Mouse (Mus musculus) kidney, embryonic 16.5 days (tissue): ENCODE results near the gene Col1a2. TPM values are rescaled to one million over a fixed set of nuclear protein-coding genes. Genes with fewer than 3 reads are reported as not detected.

Experiments
- ATAC-seq: fragments of 200-750 bp; cut with Nextera tagmentation; 2 replicates; pipeline ENCODE4 v1.8.0; 2017; ENCODE audit warnings: moderate TSS enrichment; ENCODE audit not compliant: low FRiP score, low TSS enrichment
- H3K27ac ChIP-seq: fragments of 300-500 bp; sonication (generic); 2 replicates; pipeline ENCODE4 v1.5.1; 2014; ENCODE audit warnings: low read length
- H3K27me3 ChIP-seq: fragments of 300-500 bp; sonication (generic); 2 replicates; pipeline ENCODE4 v1.6.1; 2014; ENCODE audit warnings: low read length, control low read depth, mixed read lengths; ENCODE audit not compliant: insufficient read depth
- H3K36me3 ChIP-seq: fragments of 300-500 bp; sonication (generic); 2 replicates; pipeline ENCODE4 v1.6.1; 2014; ENCODE audit warnings: low read length, control low read depth, mixed read lengths; ENCODE audit not compliant: insufficient read depth
- H3K4me1 ChIP-seq: fragments of 300-500 bp; sonication (generic); 2 replicates; pipeline ENCODE4 v1.6.1; 2014; ENCODE audit warnings: low read length, control low read depth, mixed read lengths; ENCODE audit not compliant: insufficient read depth
- H3K4me2 ChIP-seq: fragments of 300-500 bp; sonication (generic); replicated peaks from 2 replicates; pipeline ENCODE4 v1.6.1; 2014; ENCODE audit warnings: low read depth, low read length
- H3K4me3 ChIP-seq: fragments of 300-500 bp; sonication (generic); 2 replicates; pipeline ENCODE4 v1.5.1; 2014; ENCODE audit warnings: mild to moderate bottlenecking, low read length
- H3K9ac ChIP-seq: fragments of 300-500 bp; sonication (generic); replicated peaks from 2 replicates; pipeline ENCODE4 v1.6.1; 2014; ENCODE audit warnings: low read length
- H3K9me3 ChIP-seq: fragments of 300-500 bp; sonication (generic); 2 replicates; pipeline ENCODE4 v1.6.1; 2016; ENCODE audit warnings: low read length, control low read depth
- WGBS: fragments of 180-500 bp; shearing (Covaris S2); extraction: QIAGEN DNeasy Blood & Tissue Kit; methylation state at CpG from one replicate; pipeline ENCODE4 v1.1.7; 2014; 5-methylcytosine and 5-hydroxymethylcytosine counted together
- polyA plus RNA-seq: library from polyadenylated mRNA; unstranded; fragments of >200 nt; fragmentation: Nextera tagmentation; extraction: Ambion mirVana; gene quantifications from 2 replicates; pipeline ENCODE4 v1.2.1, GENCODE M21; 2015

The Col1a2 gene
- polyA plus RNA-seq, 1 experiment from 2014 or later: 618 TPM

- WGBS: 68% methylated on average over 5 of the region's 5 CpGs
Observed at GRCm38 (mm10) chr6:4563477-4563876, 58.9 kb downstream of the Col1a2 start.

GRCm38 (mm10) chr6:4570412-4570811, 65.8 kb downstream of the Col1a2 start:
- Histone ChIP-seq H3K9me3 (no peaks in the 10 kb centered on the region), H3K4me3 (no peak overlapping the region), H3K36me3 (no peaks in the 10 kb centered on the region), H3K27ac (no peak overlapping the region), H3K4me2 (no peak overlapping the region), H3K9ac (no peak overlapping the region), H3K4me1 (no peaks in the 10 kb centered on the region), H3K27me3 (no peaks in the 10 kb centered on the region)
- ATAC-seq: no peak
- WGBS: 66% methylated on average over 4 of the region's 4 CpGs

More at GRCm38 (mm10) chr6:4563477-4563876, 58.9 kb downstream of the Col1a2 start:
- ATAC-seq: no peak
- Histone ChIP-seq H3K27me3 (peaks cover 3% of the 10 kb centered on the region; the same call in 1 of the 2 replicates), H3K4me1 (peaks cover 20% of the 10 kb centered on the region), H3K9ac (no peak overlapping the region), H3K9me3 (no peaks in the 10 kb centered on the region), H3K4me2 (no peak overlapping the region), H3K36me3 (no peaks in the 10 kb centered on the region), H3K4me3 (no peak overlapping the region), H3K27ac (no peak overlapping the region)

- no peaks in the 10 kb centered on the region for H3K9me3 ChIP-seq
- H3K4me3 ChIP-seq: no peak overlapping the region
- WGBS: 55% methylated on average over 5 of the region's 5 CpGs
- ATAC-seq: no peak
- no peaks in the 10 kb centered on the region for H3K4me1 ChIP-seq
- no peaks in the 10 kb centered on the region for H3K36me3 ChIP-seq
- H3K27ac ChIP-seq: no peak overlapping the region
- H3K4me2 ChIP-seq: no peak overlapping the region
- H3K27me3 ChIP-seq: no peaks in the 10 kb centered on the region
- no peak overlapping the region for H3K9ac ChIP-seq
Observed at GRCm38 (mm10) chr6:4577756-4578155, 73.1 kb downstream of the Col1a2 start.

GRCm38 (mm10) chr6:4578343-4578742, 73.7 kb downstream of the Col1a2 start:
- Histone ChIP-seq H3K9me3 (no peaks in the 10 kb centered on the region), H3K9ac (no peak overlapping the region), H3K4me3 (no peak overlapping the region), H3K4me2 (no peak overlapping the region), H3K27me3 (no peaks in the 10 kb centered on the region), H3K4me1 (no peaks in the 10 kb centered on the region), H3K36me3 (no peaks in the 10 kb centered on the region), H3K27ac (no peak overlapping the region)
- no peak for ATAC-seq
- 85% methylated on average over 6 of the region's 6 CpGs for WGBS

- no peaks in the 10 kb centered on the region for H3K9me3 ChIP-seq
- H3K4me2 ChIP-seq: no peak overlapping the region
- WGBS: 54% methylated on average over 5 of the region's 5 CpGs
- ATAC-seq: no peak
- no peak overlapping the region for H3K27ac ChIP-seq
- no peak overlapping the region for H3K9ac ChIP-seq
- H3K4me3 ChIP-seq: no peak overlapping the region
- no peaks in the 10 kb centered on the region for H3K27me3 ChIP-seq
- no peaks in the 10 kb centered on the region for H3K4me1 ChIP-seq
- H3K36me3 ChIP-seq: no peaks in the 10 kb centered on the region
Observed at GRCm38 (mm10) chr6:4579620-4580019, 75.0 kb downstream of the Col1a2 start.

- Histone ChIP-seq H3K9me3 (no peaks in the 10 kb centered on the region), H3K4me2 (no peak overlapping the region), H3K27me3 (no peaks in the 10 kb centered on the region), H3K36me3 (no peaks in the 10 kb centered on the region), H3K9ac (no peak overlapping the region), H3K4me3 (no peak overlapping the region), H3K4me1 (no peaks in the 10 kb centered on the region), H3K27ac (no peak overlapping the region)
- WGBS: 50% methylated on average over 6 of the region's 6 CpGs
- ATAC-seq: no peak
Observed at GRCm38 (mm10) chr6:4583485-4583884, 78.9 kb downstream of the Col1a2 start.

- no peaks in the 10 kb centered on the region for H3K36me3 ChIP-seq
- H3K4me2 ChIP-seq: no peak overlapping the region
- H3K9ac ChIP-seq: no peak overlapping the region
- no peak for ATAC-seq
- no peaks in the 10 kb centered on the region for H3K27me3 ChIP-seq
- H3K4me3 ChIP-seq: no peak overlapping the region
- H3K27ac ChIP-seq: no peak overlapping the region
- no peaks in the 10 kb centered on the region for H3K9me3 ChIP-seq
- no peaks in the 10 kb centered on the region; the same call in 1 of the 2 replicates for H3K4me1 ChIP-seq
- WGBS: 83% methylated on average over 4 of the region's 4 CpGs
Observed at GRCm38 (mm10) chr6:4587946-4588345, 83.3 kb downstream of the Col1a2 start.

- no peak for ATAC-seq
- Histone ChIP-seq H3K4me3 (no peak overlapping the region), H3K4me1 (no peaks in the 10 kb centered on the region; the same call in 1 of the 2 replicates), H3K36me3 (no peaks in the 10 kb centered on the region), H3K27ac (no peak overlapping the region), H3K4me2 (no peak overlapping the region), H3K27me3 (no peaks in the 10 kb centered on the region), H3K9me3 (no peaks in the 10 kb centered on the region), H3K9ac (no peak overlapping the region)
- 92% methylated on average over 3 of the region's 3 CpGs for WGBS
Observed at GRCm38 (mm10) chr6:4588722-4589121, 84.1 kb downstream of the Col1a2 start.

GRCm38 (mm10) chr6:4590089-4590488, 85.5 kb downstream of the Col1a2 start:
- 30% methylated on average over 8 of the region's 8 CpGs for WGBS
- no peak overlapping the region for H3K27ac ChIP-seq
- ATAC-seq: no peak
- H3K4me2 ChIP-seq: no peak overlapping the region
- no peaks in the 10 kb centered on the region; the same call in 1 of the 2 replicates for H3K4me1 ChIP-seq
- no peaks in the 10 kb centered on the region for H3K9me3 ChIP-seq
- H3K27me3 ChIP-seq: no peaks in the 10 kb centered on the region
- no peak overlapping the region for H3K9ac ChIP-seq
- H3K4me3 ChIP-seq: no peak overlapping the region
- H3K36me3 ChIP-seq: no peaks in the 10 kb centered on the region
